8 mouse cellular contexts compared by ENCODE assay signal in genomic region chr4:141559131-141559897, GRCm38 (mm10). TPM values are rescaled to one million over a fixed set of nuclear protein-coding genes. Genes with fewer than 3 reads are reported as not detected.
DNase-seq lines count a peak whose midpoint lies in the region; ATAC-seq lines count a peak whose summit lies in the region.

No protein-coding gene starts in this region.

- H3K27ac ChIP-seq in hindbrain, embryonic 14.5 days: peak overlapping the region; percentile 85

- H3K27me3 ChIP-seq in hindbrain, embryonic 14.5 days (ENCODE audit: control insufficient read depth, insufficient read depth, low read length): no peaks in the 10 kb centered on the region

- no peaks in the 10 kb centered on the region for H3K9me3 ChIP-seq in hindbrain, embryonic 14.5 days (ENCODE audit: control insufficient read depth, low read length)

- H3K36me3 ChIP-seq in hindbrain, embryonic 14.5 days (replicated peaks; ENCODE audit: control insufficient read depth, insufficient read depth): no peaks in the 10 kb centered on the region

- H3K4me2 ChIP-seq in hindbrain, embryonic 14.5 days (replicated peaks): peak overlapping the region; percentile 79

- peak; percentile 80 for DNase-seq in T-cell, adult 2 months (ENCODE audit: low spot score)
- peak; percentile 74 to 76 for DNase-seq in cerebellum, postnatal 36 days
- DNase-seq in frontal cortex, postnatal 25 days (ENCODE audit: low spot score in 2 of 2): peak; percentile 47 to 55
- DNase-seq in hindbrain, embryonic 14.5 days (ENCODE audit: low spot score): peak; percentile 72
- peak; percentile 51 to 62 for DNase-seq in layer of hippocampus, postnatal 36 days
- peak; percentile 87 for DNase-seq in lung, postnatal 25 days (ENCODE audit: low spot score)
- DNase-seq in retina, postnatal 1 day: peak; percentile 92
- DNase-seq in thymus, postnatal 36 days: peak; percentile 75 to 83

- peak; percentile 64 for ATAC-seq in hindbrain, embryonic 14.5 days (ENCODE audit: low FRiP score)

- peak overlapping the region; percentile 31 for H3K4me3 ChIP-seq in hindbrain, embryonic 14.5 days (replicated peaks; ENCODE audit: low read length)

- H3K9ac ChIP-seq in hindbrain, embryonic 14.5 days: peak overlapping the region; percentile 55

- under 1% methylated on average over 30 of the region's 30 CpGs for WGBS in hindbrain, embryonic 14.5 days

- peaks cover 10% of the 10 kb centered on the region for H3K4me1 ChIP-seq in hindbrain, embryonic 14.5 days (replicated peaks; ENCODE audit: control insufficient read depth, insufficient read depth, low read length)

RNA-seq across cellular contexts. Expression of gene Spen, which starts 20.9 kb away (rescaled TPM):
- polyA plus RNA-seq in hindbrain, embryonic 14.5 days (2014; fragmentation: Nextera tagmentation; extraction: Ambion mirVana): 20.3 and 20.4 TPM in 2 replicates
- 10 to 100 TPM; 55.3 to 66.7 TPM for total RNA-seq in layer of hippocampus, postnatal 36 days (2021)

RNA-seq across cellular contexts. Expression of gene Fblim1, which starts 46.6 kb away (rescaled TPM):
- 41.3 and 43.6 TPM in 2 replicates for polyA plus RNA-seq in hindbrain, embryonic 14.5 days (2014; fragmentation: Nextera tagmentation; extraction: Ambion mirVana)
- total RNA-seq in layer of hippocampus, postnatal 36 days (2021): 1 to 10 TPM in 1 of 2 experiments, under 1 TPM in 1; 0.50 to 1.0 TPM

RNA-seq across cellular contexts. Expression of gene Tmem82, which starts 59.1 kb away (rescaled TPM):
- polyA plus RNA-seq in hindbrain, embryonic 14.5 days (2014; fragmentation: Nextera tagmentation; extraction: Ambion mirVana): 0.17 TPM in 1 of 2 replicates, not detected in the other
- total RNA-seq in layer of hippocampus, postnatal 36 days (2021): under 1 TPM; 0.28 to 0.42 TPM

Comparison
In these comparisons a context has a peak if more than half of its experiments do, and no peak if none do; other contexts are left out.
1. Peak in every context shown above with its lines: DNase-seq, ATAC-seq, H3K4me3 ChIP-seq and H3K27ac ChIP-seq.